Mouse (Mus musculus) kidney, adult 2 months (tissue): ENCODE measurements around the gene Mdfic.

Experiments used
- CTCF ChIP-seq: fragments of 200-500 bp; conservative IDR thresholded peaks from 2 replicates; pipeline ENCODE4 v1.5.1; 2011; ENCODE audit warnings: low read depth, mild to moderate bottlenecking, control low read depth, low read length, moderate library complexity, mixed read lengths; ENCODE audit not compliant: insufficient read depth, insufficient read length
- POLR2A ChIP-seq: fragments of 200-500 bp; IDR thresholded peaks from one replicate; pipeline ENCODE4 v1.6.1; 2011; ENCODE audit warnings: low read depth, low read length, control low read depth

DNA sequence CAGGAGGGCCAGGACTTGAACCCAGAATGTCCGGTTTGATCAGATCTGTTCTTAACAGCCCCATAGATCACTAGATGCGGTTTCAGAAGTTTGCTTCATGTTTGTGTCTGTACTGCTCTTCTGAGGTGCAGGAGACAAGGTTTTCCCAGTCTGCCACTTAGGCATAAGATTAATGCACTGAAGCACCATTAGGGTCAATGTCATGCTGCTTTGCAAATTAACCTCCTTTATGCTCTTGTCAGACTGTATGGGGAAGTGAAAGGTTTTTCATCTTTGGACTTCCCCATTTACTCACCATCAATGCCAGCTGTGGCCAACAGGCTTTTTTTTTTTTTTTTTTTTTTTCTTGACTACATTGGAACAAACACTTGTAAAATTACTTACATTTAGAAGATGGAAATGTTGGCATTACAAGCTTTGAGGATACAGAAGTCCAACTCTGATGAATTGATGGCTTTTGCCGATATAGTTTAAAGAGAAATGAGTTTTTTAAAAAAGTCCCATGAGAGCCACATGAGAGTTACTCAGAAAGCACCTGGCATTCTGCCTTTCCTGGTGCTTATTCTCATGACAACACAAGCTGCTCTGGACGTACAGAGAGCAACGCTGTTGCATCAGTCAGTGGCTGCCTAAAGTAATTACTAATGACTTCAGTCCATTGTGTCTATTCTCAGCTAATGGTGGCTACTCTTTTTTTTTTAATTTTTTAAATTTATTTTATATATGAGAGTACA is 121.2 kb downstream of the Mdfic start:
- TF ChIP-seq CTCF, result no peak
- no peak for TF ChIP-seq POLR2A
